Mouse (Mus musculus) left cerebral cortex, adult 2 months (tissue): ENCODE data around the gene Fxyd3. TPM values are rescaled to one million over a fixed set of nuclear protein-coding genes. Genes with fewer than 3 reads are reported as not detected.
A peak's percentile ranks its signal among the peaks of the same experiment; 100 is the strongest.

ENCODE experiments used
- DNase-seq, 2 experiments: peaks; one replicate each; pipeline ENCODE4 v3.0.0; 2021 to 2022; ENCODE audit warnings: low spot score in 2 of 2, mixed read lengths in 1 of 2; ENCODE audit errors: extremely low spot score in 1 of 2
- H3K27ac ChIP-seq: fragments of 200-600 bp; 2 replicates; pipeline ENCODE4 v1.8.1; 2022
- H3K4me3 ChIP-seq: fragments of 200-600 bp; 2 replicates; pipeline ENCODE4 v1.8.1; 2022
- CTCF ChIP-seq: fragments of 200-600 bp; IDR thresholded peaks from 2 replicates; pipeline ENCODE4 v1.8.1; 2022; ENCODE audit warnings: antibody characterized with exemption, mild to moderate bottlenecking, moderate library complexity
- intact Hi-C: fragments of 180-260 bp; cut with DNase I; formaldehyde crosslinking; loops from one replicate; pipeline ENCODE4 v1.15.1; 2025
- total RNA-seq, 2 experiments: library from RNA; stranded (reverse); gene quantifications; 2 replicates each; pipeline ENCODE4 v1.2.3; 2021

Gene Fxyd3
- total RNA-seq, 2 experiments from 2014 or later: not detected

GRCm38 (mm10) chr7:31053882-31054447, 22.5 kb downstream of the Fxyd3 start:
- Histone ChIP-seq H3K27ac (peak overlapping the region; percentile 97), H3K4me3 (peak overlapping the region; percentile 44)
- no peak for TF ChIP-seq CTCF
- DNase-seq: no peak
- intact Hi-C loops: loop anchor here (1.0 to 5.0 kb wide), 3 partner anchors 37 to 97 kb away; partner anchors contain the start of genes Fam187b, Lsr and Usf2

GRCm38 (mm10) chr7:31052636-31053434, 23.7 kb downstream of the Fxyd3 start:
- Histone ChIP-seq H3K4me3 (peak overlapping the region; percentile 65), H3K27ac (peak overlapping the region; percentile 97)
- peak; percentile 8; the same call in 1 of the 2 replicates for TF ChIP-seq CTCF
- intact Hi-C loops: loop anchor here (1.0 to 5.0 kb wide), 3 partner anchors 36 to 96 kb away; partner anchors contain the start of genes Fam187b, Lsr and Usf2
- peak; percentile 64 to 82 for DNase-seq

- intact Hi-C loops: loop anchor here (2.0 to 5.0 kb wide), 2 partner anchors 80 to 95 kb away; partner anchors contain the start of genes Fam187b, Lsr and Usf2
- no peak for DNase-seq
These were observed 24.3 kb downstream of the Fxyd3 start for GRCm38 (mm10) chr7:31052251-31052635.

GRCm38 (mm10) chr7:31051321-31052021, 25.0 kb downstream of the Fxyd3 start, which contains the start of gene Fxyd7:
Fxyd7 (minus strand) TSS chr7:31051467.
- TF ChIP-seq CTCF: peak; percentile 6; the same call in 1 of the 2 replicates
- peak; percentile 37 to 44 for DNase-seq
- Histone ChIP-seq H3K4me3 (peak within 1 kb of the TSS; percentile 65), H3K27ac (peak within 1 kb of the TSS; percentile 97)
- intact Hi-C loops: loop anchor here (2.0 to 5.0 kb wide), 2 partner anchors 79 to 95 kb away; partner anchors contain the start of genes Fam187b, Lsr and Usf2

More at GRCm38 (mm10) chr7:31052251-31052635, 24.3 kb downstream of the Fxyd3 start:
- H3K27ac ChIP-seq: peak overlapping the region; percentile 97
- TF ChIP-seq CTCF: no peak
- H3K4me3 ChIP-seq: peak overlapping the region; percentile 65

GRCm38 (mm10) chr7:31050921-31051320, 25.6 kb downstream of the Fxyd3 start:
- no peak for TF ChIP-seq CTCF
- intact Hi-C loops: loop anchor here (5.0 kb wide), 1 partner anchor 79 kb away; the partner anchor contains the start of genes Fam187b and Lsr

GRCm38 (mm10) chr7:31050487-31050886, 26.0 kb downstream of the Fxyd3 start:
- DNase-seq: peak in 1 of 2 experiments; percentile 21
- Histone ChIP-seq H3K4me3 (peak overlapping the region; percentile 65), H3K27ac (peak overlapping the region; percentile 97)
- intact Hi-C loops: loop anchor here (5.0 kb wide), 1 partner anchor 78 kb away; the partner anchor contains the start of genes Fam187b and Lsr
- no peak for TF ChIP-seq CTCF

More at GRCm38 (mm10) chr7:31050921-31051320, 25.6 kb downstream of the Fxyd3 start:
- H3K4me3 ChIP-seq: peak overlapping the region; percentile 65
- peak; percentile 51 to 68 for DNase-seq
- H3K27ac ChIP-seq: peak overlapping the region; percentile 97

GRCm38 (mm10) chr7:31049846-31050281, 26.6 kb downstream of the Fxyd3 start:
- peak overlapping the region; percentile 97 for H3K27ac ChIP-seq
- no peak for TF ChIP-seq CTCF
- intact Hi-C loops: loop anchor here (5.0 kb wide), 1 partner anchor 78 kb away; the partner anchor contains the start of genes Fam187b and Lsr
- peak overlapping the region; percentile 65 for H3K4me3 ChIP-seq
- peak; percentile 50 to 67 for DNase-seq

- H3K4me3 ChIP-seq: peak overlapping the region; percentile 65
- TF ChIP-seq CTCF: peak; percentile 14
- H3K27ac ChIP-seq: peak overlapping the region; percentile 97
- intact Hi-C loops: no loop called here
- DNase-seq: peak in 1 of 2 experiments; percentile 47
These were observed 27.2 kb downstream of the Fxyd3 start for GRCm38 (mm10) chr7:31049135-31049845.

- H3K4me3 ChIP-seq: peak within 1 kb of the TSS; percentile 37
- intact Hi-C loops: no loop called here
- no peak for DNase-seq
- H3K27ac ChIP-seq: peak within 1 kb of the TSS; percentile 50
- TF ChIP-seq CTCF: no peak
These were observed 34.0 kb downstream of the Fxyd3 start, which contains the start of gene Fxyd5 for GRCm38 (mm10) chr7:31042431-31042910. Fxyd5 (minus strand) TSS chr7:31042481.

GRCm38 (mm10) chr7:31041662-31042315, 34.7 kb downstream of the Fxyd3 start:
- intact Hi-C loops: no loop called here
- no peak for TF ChIP-seq CTCF
- H3K27ac ChIP-seq: peak overlapping the region; percentile 50
- peak overlapping the region; percentile 37 for H3K4me3 ChIP-seq
- peak in 1 of 2 experiments; percentile 30 for DNase-seq
